Mouse (Mus musculus) bone marrow, adult 2 months (tissue): ENCODE results near the gene Fam173b.

Source experiments
- CTCF ChIP-seq: fragments of 200-500 bp; IDR thresholded peaks from 2 replicates; pipeline ENCODE4 v1.5.1; 2011; ENCODE audit warnings: low read length, control low read depth; ENCODE audit not compliant: control insufficient read depth, insufficient read depth
- POLR2A ChIP-seq: fragments of 200-500 bp; IDR thresholded peaks from 2 replicates; pipeline ENCODE4 v1.6.1; 2011; ENCODE audit warnings: low read depth, mild to moderate bottlenecking, control low read depth, low read length, borderline replicate concordance; ENCODE audit not compliant: control insufficient read depth

- no peak for TF ChIP-seq CTCF
- no peak for TF ChIP-seq POLR2A
These were observed 35.9 kb upstream of the Fam173b start for GRCm38 (mm10) chr15:31565786-31566185.
